Mouse (Mus musculus) hindbrain, embryonic 14.5 days (tissue): ENCODE measurements around the gene Gm5108. TPM values are rescaled to one million over a fixed set of nuclear protein-coding genes. Genes with fewer than 3 reads are reported as not detected.
A peak's percentile ranks its signal among the peaks of the same experiment; 100 is the strongest.

Source experiments
- ATAC-seq: fragments of 200-750 bp; cut with Nextera tagmentation; 2 replicates; pipeline ENCODE4 v1.8.0; 2017; ENCODE audit warnings: moderate number of reproducible peaks, mild to moderate bottlenecking, moderate TSS enrichment, moderate library complexity; ENCODE audit not compliant: low FRiP score
- DNase-seq: peaks from one replicate; pipeline ENCODE4 v3.0.0-alpha.2; 2015; ENCODE audit warnings: low spot score
- H3K27ac ChIP-seq: fragments of 300-500 bp; sonication (generic); 2 replicates; pipeline ENCODE4 v1.5.1; 2014; ENCODE audit warnings: mild to moderate bottlenecking, moderate library complexity
- H3K27me3 ChIP-seq: fragments of 300-500 bp; sonication (generic); 2 replicates; pipeline ENCODE4 v1.6.1; 2014; ENCODE audit warnings: mild to moderate bottlenecking, low read length, mixed read lengths; ENCODE audit not compliant: control insufficient read depth, insufficient read depth
- H3K36me3 ChIP-seq: fragments of 300-500 bp; sonication (generic); replicated peaks from 2 replicates; pipeline ENCODE4 v1.6.1; 2014; ENCODE audit not compliant: control insufficient read depth, insufficient read depth
- H3K4me1 ChIP-seq: fragments of 300-500 bp; sonication (generic); replicated peaks from 2 replicates; pipeline ENCODE4 v1.6.1; 2014; ENCODE audit warnings: antibody characterized with exemption, low read length, mixed read lengths; ENCODE audit not compliant: control insufficient read depth, insufficient read depth
- H3K4me2 ChIP-seq: fragments of 300-500 bp; sonication (generic); replicated peaks from 2 replicates; pipeline ENCODE4 v1.6.1; 2014; ENCODE audit warnings: mild to moderate bottlenecking, moderate library complexity
- H3K4me3 ChIP-seq: fragments of 300-500 bp; sonication (generic); replicated peaks from 2 replicates; pipeline ENCODE4 v1.5.1; 2014; ENCODE audit warnings: mild to moderate bottlenecking, low read length
- H3K9ac ChIP-seq: fragments of 300-500 bp; sonication (generic); 2 replicates; pipeline ENCODE4 v1.6.1; 2014
- H3K9me3 ChIP-seq: fragments of 300-500 bp; sonication (generic); 2 replicates; pipeline ENCODE4 v1.6.1; 2016; ENCODE audit warnings: low read length; ENCODE audit not compliant: control insufficient read depth
- WGBS: fragments of 180-500 bp; shearing (Covaris S2); extraction: QIAGEN DNeasy Blood & Tissue Kit; methylation state at CpG from one replicate; pipeline ENCODE4 v1.1.7; 2014; 5-methylcytosine and 5-hydroxymethylcytosine counted together
- polyA plus RNA-seq: library from polyadenylated mRNA; unstranded; fragments of >200 nt; fragmentation: Nextera tagmentation; extraction: Ambion mirVana; gene quantifications from 2 replicates; pipeline ENCODE4 v1.2.1, GENCODE M21; 2014

Gm5108 gene
- polyA plus RNA-seq, 1 experiment from 2014 or later: not detected

- H3K4me3 ChIP-seq: no peak overlapping the region
- DNase-seq (no peak), ATAC-seq (no peak)
- no peak overlapping the region for H3K4me2 ChIP-seq
- no peaks in the 10 kb centered on the region for H3K27me3 ChIP-seq
- no peaks in the 10 kb centered on the region for H3K9me3 ChIP-seq
- H3K36me3 ChIP-seq: no peaks in the 10 kb centered on the region
- H3K4me1 ChIP-seq: no peaks in the 10 kb centered on the region
- no peak overlapping the region for H3K27ac ChIP-seq
- H3K9ac ChIP-seq: no peak overlapping the region
- WGBS: 88% methylated on average over 4 of the region's 4 CpGs
Observed at GRCm38 (mm10) chr5:67954097-67954496, 12.6 kb downstream of the Gm5108 start.

- H3K9ac ChIP-seq: no peak overlapping the region
- no peaks in the 10 kb centered on the region for H3K9me3 ChIP-seq
- H3K4me3 ChIP-seq: no peak overlapping the region
- ATAC-seq (no peak), DNase-seq (no peak)
- 41% methylated on average over 7 of the region's 7 CpGs for WGBS
- H3K4me1 ChIP-seq: no peaks in the 10 kb centered on the region
- H3K4me2 ChIP-seq: no peak overlapping the region
- H3K27ac ChIP-seq: no peak overlapping the region
- H3K36me3 ChIP-seq: no peaks in the 10 kb centered on the region
- no peaks in the 10 kb centered on the region for H3K27me3 ChIP-seq
Observed at GRCm38 (mm10) chr5:67955486-67955885, 14.0 kb downstream of the Gm5108 start.

DNA sequence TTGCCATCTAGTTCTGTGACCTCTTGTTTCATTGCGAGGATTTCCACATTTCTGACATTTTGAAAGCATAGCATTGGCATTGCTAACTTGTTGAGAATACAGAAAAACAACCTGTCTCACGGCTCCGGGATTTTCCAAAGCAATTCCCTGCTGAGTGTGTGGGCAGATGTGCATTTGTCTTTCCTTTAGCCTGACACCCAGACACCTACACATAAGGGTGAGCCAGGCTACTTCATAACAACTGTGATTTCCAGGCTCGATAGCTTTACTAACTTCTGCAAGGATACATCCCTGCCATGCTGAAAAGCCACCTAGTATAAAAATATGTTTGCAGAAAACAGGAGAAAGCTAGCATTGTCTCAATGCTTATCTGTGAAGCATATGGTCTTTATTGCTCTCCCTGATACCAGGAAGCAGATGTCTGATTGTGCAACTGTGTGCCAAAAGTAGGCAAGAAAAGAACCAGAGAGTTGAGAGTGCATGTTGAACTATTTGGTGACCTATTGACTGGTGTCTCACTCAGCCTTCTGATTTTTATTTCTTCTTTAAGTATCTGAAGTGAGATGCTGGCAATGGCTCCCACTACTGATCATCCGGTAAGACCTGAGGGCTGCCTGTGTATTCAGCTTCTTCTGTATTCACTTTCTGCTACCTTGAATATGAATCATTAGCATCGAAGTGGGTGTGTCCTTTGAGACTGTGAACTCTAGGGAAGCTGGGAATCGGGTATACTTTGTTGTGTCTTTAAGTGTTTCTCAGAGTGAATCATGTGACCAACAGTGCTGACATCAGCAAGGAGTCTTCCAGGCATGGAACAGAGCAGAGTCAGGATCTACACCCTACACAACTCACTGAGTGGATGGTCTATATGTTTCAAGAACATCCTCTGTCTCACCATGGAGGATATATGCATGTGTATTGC is 20.5 kb downstream of the Gm5108 start:
- Histone ChIP-seq H3K27me3 (no peaks in the 10 kb centered on the region), H3K36me3 (no peaks in the 10 kb centered on the region), H3K4me3 (no peak overlapping the region), H3K4me2 (no peak overlapping the region), H3K4me1 (no peaks in the 10 kb centered on the region), H3K9ac (no peak overlapping the region), H3K27ac (no peak overlapping the region), H3K9me3 (no peaks in the 10 kb centered on the region)
- DNase-seq: no peak
- WGBS: 81% methylated on average over 7 of the region's 7 CpGs
- ATAC-seq: no peak

DNA sequence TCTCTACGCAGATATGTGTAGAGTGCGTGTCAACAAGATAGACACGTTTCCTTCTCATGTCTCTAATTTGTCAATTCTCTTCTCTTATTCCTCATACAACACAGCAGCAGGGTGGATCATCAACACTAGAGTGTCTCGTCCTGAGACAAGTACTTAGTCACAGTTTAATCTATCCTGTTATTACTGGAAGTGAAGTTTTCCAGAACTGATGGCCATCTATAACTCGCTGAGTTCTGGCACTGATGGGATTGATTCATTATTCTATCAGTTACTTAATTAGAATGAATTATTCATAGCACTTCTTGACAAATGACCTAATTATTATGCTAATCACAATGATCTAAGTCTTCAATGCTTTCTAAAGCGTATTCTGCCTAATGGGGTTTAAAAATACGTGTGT is 28.1 kb downstream of the Gm5108 start:
- DNase-seq: peak; percentile 51
- Histone ChIP-seq H3K27me3 (no peaks in the 10 kb centered on the region), H3K4me2 (no peak overlapping the region), H3K9me3 (no peaks in the 10 kb centered on the region), H3K36me3 (no peaks in the 10 kb centered on the region), H3K4me1 (peaks cover 8% of the 10 kb centered on the region; the same call in 1 of the 2 replicates), H3K27ac (no peak overlapping the region), H3K4me3 (no peak overlapping the region), H3K9ac (no peak overlapping the region)
- ATAC-seq: peak; percentile 84
- WGBS: 35% methylated on average over 7 of the region's 7 CpGs

DNA sequence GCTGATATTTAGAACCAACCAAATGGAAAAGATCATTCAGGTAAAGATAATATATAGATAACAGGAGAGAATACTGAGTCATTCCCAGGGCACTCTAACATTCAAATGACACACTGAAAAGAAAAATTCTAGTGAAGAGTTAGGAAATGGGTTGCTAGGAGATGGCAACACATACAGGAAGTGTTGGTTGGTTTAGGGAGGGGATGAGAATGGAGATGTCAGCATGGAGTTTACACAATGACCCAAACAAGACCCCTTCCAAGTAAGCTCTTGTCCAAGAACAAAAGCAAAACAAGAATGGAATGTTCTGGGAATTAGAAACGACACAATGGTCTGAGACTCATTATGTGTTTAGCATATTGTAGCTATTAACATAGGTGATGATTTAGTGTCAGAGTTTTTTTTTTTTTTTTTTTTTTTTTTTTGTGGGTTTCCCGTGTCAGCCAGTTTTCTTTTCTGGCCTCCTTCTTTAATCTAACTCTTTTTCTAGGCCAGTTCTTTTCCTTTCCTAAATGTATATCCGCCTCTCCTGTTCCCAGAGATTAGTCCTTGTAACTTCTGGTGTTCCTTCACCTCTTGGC is 40.6 kb downstream of the Gm5108 start:
- ATAC-seq (no peak), DNase-seq (no peak)
- WGBS: 36% methylated on average over 3 of the region's 3 CpGs

DNA sequence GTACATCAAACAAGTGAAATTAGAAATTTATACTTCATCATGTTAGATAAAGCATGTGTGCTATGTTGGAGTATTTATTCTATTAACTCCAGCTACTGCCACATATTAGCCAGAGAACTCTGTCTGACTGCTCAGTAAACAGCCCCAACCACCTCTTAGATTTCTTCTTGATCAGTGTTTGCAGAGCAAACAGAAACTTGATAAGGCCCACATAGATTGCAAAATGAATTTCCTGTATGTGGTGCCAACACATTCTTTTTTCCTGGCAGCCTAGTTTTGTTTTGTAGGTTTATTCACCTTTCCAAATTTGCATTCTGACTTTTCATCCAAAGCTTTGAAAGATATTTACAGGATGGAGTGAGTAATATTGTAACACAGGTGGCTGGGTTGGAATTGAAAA is 49.0 kb downstream of the Gm5108 start:
- Histone ChIP-seq H3K4me2 (no peak overlapping the region), H3K27me3 (no peaks in the 10 kb centered on the region), H3K4me3 (no peak overlapping the region), H3K27ac (no peak overlapping the region), H3K9me3 (no peaks in the 10 kb centered on the region), H3K36me3 (no peaks in the 10 kb centered on the region), H3K9ac (no peak overlapping the region), H3K4me1 (no peaks in the 10 kb centered on the region)
- DNase-seq (no peak), ATAC-seq (no peak)

More for the DNA sequence above, 40.6 kb downstream of the Gm5108 start:
- Histone ChIP-seq H3K4me2 (no peak overlapping the region), H3K9me3 (no peaks in the 10 kb centered on the region), H3K9ac (no peak overlapping the region), H3K27me3 (no peaks in the 10 kb centered on the region), H3K4me1 (no peaks in the 10 kb centered on the region), H3K4me3 (no peak overlapping the region), H3K27ac (no peak overlapping the region), H3K36me3 (no peaks in the 10 kb centered on the region)

- H3K36me3 ChIP-seq: no peaks in the 10 kb centered on the region
- no peak overlapping the region for H3K4me2 ChIP-seq
- no peak for DNase-seq
- no peak overlapping the region for H3K4me3 ChIP-seq
- 0 out of 2 replicates have a peak, but pooled peaks cover 6% of the 10 kb centered on the region for H3K9me3 ChIP-seq
- no peaks in the 10 kb centered on the region for H3K27me3 ChIP-seq
- H3K4me1 ChIP-seq: no peaks in the 10 kb centered on the region
- ATAC-seq: no peak
- H3K27ac ChIP-seq: no peak overlapping the region
- WGBS: 93% methylated on average over 6 of the region's 6 CpGs
- H3K9ac ChIP-seq: no peak overlapping the region
Observed at GRCm38 (mm10) chr5:68002611-68003010, 61.1 kb downstream of the Gm5108 start.

DNA sequence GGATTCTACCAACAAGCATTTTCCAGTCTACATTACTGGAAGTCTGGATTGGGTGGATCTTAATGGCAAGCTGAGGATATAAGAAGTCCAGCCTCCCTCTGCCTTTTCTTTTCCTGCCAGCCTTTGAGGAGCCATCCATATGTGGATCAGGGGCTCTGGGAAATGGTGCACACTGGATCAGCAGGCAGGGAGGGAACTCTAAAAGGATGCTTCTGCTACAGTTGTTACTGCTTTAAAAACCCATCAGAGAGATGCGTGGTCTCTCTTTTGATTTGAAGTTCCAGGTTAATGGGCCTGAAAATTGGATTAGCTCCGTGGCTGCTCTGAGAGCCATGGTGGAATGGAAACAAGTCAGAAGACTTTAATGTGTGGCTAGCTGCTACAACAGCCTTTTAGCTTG is 62.4 kb downstream of the Gm5108 start:
- Histone ChIP-seq H3K9ac (no peak overlapping the region), H3K27ac (no peak overlapping the region), H3K4me1 (no peaks in the 10 kb centered on the region), H3K36me3 (no peaks in the 10 kb centered on the region), H3K4me2 (no peak overlapping the region), H3K27me3 (no peaks in the 10 kb centered on the region), H3K4me3 (no peak overlapping the region), H3K9me3 (0 out of 2 replicates have a peak, but pooled peaks cover 6% of the 10 kb centered on the region)
- ATAC-seq (no peak), DNase-seq (peak; percentile 34)
- WGBS: 14% methylated on average over 2 of the region's 2 CpGs

GRCm38 (mm10) chr5:68004419-68004818 is 63.0 kb downstream of the Gm5108 start:
- no peaks in the 10 kb centered on the region for H3K4me1 ChIP-seq
- ATAC-seq (no peak), DNase-seq (no peak)
- WGBS: 81% methylated on average over 2 of the region's 2 CpGs
- H3K36me3 ChIP-seq: no peaks in the 10 kb centered on the region
- H3K9ac ChIP-seq: no peak overlapping the region
- H3K9me3 ChIP-seq: 0 out of 2 replicates have a peak, but pooled peaks cover 6% of the 10 kb centered on the region
- no peak overlapping the region for H3K27ac ChIP-seq
- no peak overlapping the region for H3K4me2 ChIP-seq
- H3K27me3 ChIP-seq: no peaks in the 10 kb centered on the region
- H3K4me3 ChIP-seq: no peak overlapping the region
